Mouse (Mus musculus) gastrocnemius, postnatal 4 days (tissue): ENCODE data around the gene Zcchc14. TPM values are rescaled to one million over a fixed set of nuclear protein-coding genes. Genes with fewer than 3 reads are reported as not detected.

Source experiments
- DNase-seq, 2 experiments: peaks; one replicate each; pipeline ENCODE4 v3.0.0; 2021 to 2022; ENCODE audit warnings: low spot score in 2 of 2, mixed read lengths in 2 of 2
- total RNA-seq, 2 experiments: library from RNA; stranded (reverse); gene quantifications; 2 replicates each; pipeline ENCODE4 v1.2.3; 2021

Zcchc14 gene
- total RNA-seq, 2 experiments from 2014 or later: 43.9 to 44.6 TPM

DNA sequence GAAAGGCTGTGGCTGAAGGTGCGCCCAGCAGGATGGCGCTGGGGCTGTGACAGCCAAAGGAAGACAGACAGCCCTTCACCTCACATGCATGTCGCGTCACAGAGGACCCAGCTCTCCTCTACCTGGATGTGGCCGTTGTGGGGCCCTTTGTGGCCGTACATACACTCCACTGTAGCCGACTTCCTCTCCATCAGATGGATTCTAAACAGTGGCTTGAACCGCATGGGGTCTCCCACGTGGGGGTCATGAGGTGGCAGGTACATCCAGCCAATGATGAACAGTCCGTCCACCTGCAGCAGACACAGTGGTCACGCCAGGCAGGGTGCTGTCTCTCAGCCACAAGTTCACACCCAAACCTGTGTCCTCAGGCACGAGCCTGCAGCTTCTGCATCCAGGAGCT lies 92.9 kb downstream of the Zcchc14 start:
- DNase-seq: no peak

DNA sequence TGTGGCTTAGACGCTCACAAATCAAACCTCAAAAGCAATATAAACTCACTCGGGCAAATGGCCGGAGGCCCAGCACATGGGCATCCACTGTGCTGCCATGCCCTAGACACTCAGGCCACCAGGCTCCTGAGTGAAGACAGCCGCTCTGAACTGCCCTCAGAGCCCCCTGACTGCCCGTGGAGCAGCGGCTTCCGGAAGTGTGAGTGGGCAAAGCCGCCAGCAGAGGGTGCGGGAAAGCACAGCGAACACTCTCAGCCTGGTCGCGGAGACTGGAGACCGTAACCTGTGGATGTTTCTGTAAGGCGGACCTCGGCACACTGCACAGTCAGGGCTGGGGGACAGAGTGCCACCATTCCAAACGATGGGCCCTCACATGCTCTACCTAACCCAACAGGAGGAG lies 94.2 kb downstream of the Zcchc14 start:
- no peak for DNase-seq

GRCm38 (mm10) chr8:121557746-121558145 lies 95.0 kb downstream of the Zcchc14 start:
- DNase-seq: no peak

GRCm38 (mm10) chr8:121553831-121554475 lies 98.7 kb downstream of the Zcchc14 start:
- DNase-seq: no peak

GRCm38 (mm10) chr8:121552506-121552905 lies 100.2 kb downstream of the Zcchc14 start:
- DNase-seq: no peak

GRCm38 (mm10) chr8:121551065-121551985 lies 101.4 kb downstream of the Zcchc14 start:
- DNase-seq: no peak

GRCm38 (mm10) chr8:121550056-121550455 lies 102.6 kb downstream of the Zcchc14 start:
- no peak for DNase-seq

Other genes with a start within 250 kb of the Zcchc14 start
- not detected for gene 1700018B08Rik, start 108.6 kb downstream of the Zcchc14 start, total RNA-seq
- 10 to 100 TPM; 52.8 to 68.4 TPM for gene Fbxo31, start 74.1 kb downstream of the Zcchc14 start, total RNA-seq
- 100 to 1,000 TPM; 104 to 105 TPM for gene Map1lc3b, start 62.5 kb downstream of the Zcchc14 start, total RNA-seq
- under 1 TPM; 0.12 to 0.16 TPM for gene Jph3, start 76.7 kb upstream of the Zcchc14 start, total RNA-seq
- 10 to 100 TPM; 17.5 to 19.0 TPM for gene Klhdc4, start 176.7 kb upstream of the Zcchc14 start, total RNA-seq